Mouse (Mus musculus): ENCODE results near the gene Mcat. TPM values are rescaled to one million over a fixed set of nuclear protein-coding genes. Genes with fewer than 3 reads are reported as not detected.

The Mcat gene
- total RNA-seq, 2 experiments from 2014 or later, result 29.8 to 31.3 TPM

DNA sequence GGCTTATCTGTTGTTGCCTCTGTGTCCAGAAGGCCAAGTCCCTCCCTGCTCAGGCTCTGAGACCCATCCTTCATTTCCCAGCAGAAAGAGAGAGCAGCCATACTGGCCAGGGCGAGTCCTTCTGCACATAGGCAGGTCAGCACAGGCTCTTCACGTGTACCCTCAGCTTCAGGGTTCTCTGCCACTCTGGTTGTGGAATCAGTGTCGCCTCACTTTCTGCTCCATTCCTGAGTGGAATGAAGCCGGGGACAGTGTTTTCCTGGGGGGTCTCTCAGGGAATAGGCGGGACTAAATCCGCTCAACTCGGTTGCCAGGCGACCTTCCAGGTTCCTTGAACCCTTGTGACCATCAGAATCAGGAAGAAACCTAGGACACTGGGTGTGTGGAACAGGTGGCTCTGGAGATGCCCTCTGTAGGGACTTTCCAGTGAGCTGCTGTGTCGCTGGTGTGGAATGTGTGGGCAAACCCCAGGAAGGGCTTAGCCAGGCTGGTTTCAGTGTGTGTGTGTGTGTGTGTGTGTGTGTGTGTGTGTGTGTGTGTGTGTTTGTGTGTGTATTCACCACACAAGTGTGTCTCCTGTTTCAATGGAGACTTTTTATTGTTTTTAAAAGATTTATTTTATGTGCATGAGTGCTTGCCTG, 21.8 kb downstream of the Mcat start:
- no peak for DNase-seq (ENCODE audit: low spot score in 2 of 2)

DNA sequence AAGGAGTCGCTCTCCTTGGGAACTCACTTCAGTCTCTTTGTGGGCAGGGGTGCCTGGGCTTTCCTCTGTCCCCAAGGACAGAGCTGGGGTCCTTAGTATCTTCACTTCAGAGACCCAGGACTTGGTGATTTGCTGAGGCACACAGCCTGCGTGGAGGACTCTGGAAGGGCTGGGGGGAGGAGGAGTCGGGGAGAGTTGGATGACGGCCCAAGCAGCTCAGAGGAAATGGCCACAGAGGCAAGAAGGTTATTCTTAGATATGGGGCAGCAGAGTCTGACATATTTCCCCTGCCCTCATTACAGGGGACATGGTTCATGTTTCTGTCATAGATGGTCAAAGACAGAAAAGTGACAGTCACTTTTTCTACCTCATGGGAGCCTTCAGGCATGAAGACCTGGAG, 23.7 kb downstream of the Mcat start:
- DNase-seq (ENCODE audit: low spot score in 2 of 2), result peak in 1 of 2 experiments; percentile 37

DNA sequence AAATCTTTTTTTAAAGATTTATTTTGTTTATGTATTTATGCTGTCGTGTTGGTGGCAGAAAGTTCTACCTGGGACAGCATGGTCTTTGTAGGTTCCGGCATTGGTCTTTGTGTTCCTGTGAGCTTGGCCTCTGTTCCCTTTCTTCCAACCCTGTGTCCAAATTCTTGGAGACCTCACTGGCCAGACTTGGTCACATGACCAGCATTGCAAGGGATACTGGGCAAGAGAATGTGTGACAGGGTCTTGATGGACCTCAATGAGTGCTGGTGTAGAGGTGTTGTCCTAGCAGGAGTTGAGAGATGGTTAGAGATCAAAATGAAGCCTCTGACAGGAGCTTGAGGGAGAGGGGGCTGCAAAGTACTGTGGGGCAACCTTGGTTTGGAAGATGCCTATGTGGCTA, 24.7 kb downstream of the Mcat start:
- no peak for DNase-seq (ENCODE audit: low spot score in 2 of 2)

GRCm38 (mm10) chr15:83535890-83536231, 27.7 kb downstream of the Mcat start:
- DNase-seq (ENCODE audit: low spot score in 2 of 2), result no peak

DNA sequence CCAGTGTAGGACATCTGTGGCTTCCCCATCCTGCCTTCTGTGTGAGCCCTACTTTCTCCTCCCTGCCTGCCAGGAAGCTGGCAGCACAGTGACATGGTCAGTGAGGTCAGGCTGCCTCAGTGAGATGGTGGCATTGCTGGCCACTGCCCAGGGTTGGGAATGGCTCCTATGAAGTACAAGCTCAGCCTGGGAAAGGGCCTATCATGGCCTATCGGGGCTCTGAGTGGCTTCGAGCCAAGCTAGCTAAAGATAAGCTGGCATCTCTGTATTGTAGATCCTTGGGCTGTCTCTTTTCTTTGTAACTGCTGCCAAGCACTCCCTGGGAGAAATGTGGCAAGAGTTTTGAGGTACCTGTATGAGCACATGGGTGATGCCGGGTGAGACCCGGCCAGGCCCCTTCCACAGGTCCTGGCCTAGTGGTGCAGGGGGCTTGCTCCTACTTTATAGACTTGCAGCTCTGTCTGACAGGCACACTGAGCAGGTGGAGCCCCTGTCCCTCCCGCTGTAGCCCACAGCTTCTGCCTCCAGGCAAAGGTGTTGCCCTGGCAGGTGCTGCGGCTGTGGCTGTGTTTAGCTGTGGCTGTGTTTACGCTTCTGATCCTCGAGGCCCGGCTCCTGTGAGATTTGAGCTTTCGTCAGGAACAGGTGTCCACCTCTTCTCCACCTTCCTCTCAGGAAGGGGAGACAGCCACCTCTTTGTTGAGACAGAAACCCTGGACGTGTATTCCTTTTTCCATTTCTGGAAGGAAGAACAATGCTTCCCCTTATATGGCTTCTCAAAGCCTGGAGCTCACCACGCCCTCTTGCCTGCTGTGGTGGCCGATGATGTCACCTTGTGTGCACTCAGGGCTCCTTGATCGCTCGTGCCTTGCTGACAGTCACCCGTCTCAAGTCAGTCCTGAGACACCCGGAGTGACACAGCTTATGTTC, 28.4 kb downstream of the Mcat start:
- no peak for DNase-seq (ENCODE audit: low spot score in 2 of 2)

DNA sequence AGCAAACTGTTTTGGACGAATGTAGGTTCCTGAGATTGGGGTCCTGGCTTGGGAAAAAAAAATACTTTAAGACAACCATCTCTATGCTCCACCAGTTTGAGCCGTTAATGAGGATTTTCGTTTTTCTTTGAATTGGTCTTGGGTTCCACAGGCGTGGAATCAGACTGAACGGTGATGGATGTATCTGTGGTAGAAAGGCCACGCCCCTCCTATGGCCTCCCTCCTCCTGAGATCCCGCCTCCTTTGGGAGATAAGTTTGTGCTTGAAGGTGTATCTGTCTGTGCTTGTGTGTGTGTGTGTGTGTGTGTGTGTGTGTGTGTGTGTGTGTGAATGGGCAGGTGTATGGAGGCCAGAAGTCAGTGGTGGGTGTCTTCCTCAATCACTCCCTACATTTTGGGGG, 31.0 kb downstream of the Mcat start:
- DNase-seq (ENCODE audit: low spot score in 2 of 2), result no peak

DNA sequence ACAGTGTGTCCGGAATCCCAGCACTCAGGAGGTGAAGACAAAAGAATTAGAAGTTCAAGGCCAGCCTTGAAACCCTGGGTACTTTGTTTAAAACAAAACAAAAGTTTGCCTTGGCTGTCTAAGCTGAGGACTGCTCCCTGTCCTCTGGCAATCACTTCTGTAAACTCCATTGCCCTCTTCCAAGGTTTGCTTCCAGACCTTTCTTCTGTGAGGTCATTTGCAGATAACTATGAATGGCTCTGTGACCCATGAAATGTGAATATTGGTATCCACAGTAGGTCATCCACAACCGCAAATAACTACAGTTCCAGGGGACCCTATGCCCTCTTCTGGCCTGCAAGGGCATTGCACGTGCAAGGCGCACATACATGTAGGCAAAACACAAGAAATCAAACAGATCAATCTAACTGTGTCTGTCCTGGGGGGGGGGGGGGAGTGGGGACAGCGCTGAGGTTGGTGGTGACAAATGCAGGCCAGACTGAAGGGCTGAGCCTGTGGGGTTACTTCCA, 31.6 kb downstream of the Mcat start:
- no peak for DNase-seq (ENCODE audit: low spot score in 2 of 2)

GRCm38 (mm10) chr15:83530688-83531087, 32.9 kb downstream of the Mcat start:
- no peak for DNase-seq (ENCODE audit: low spot score in 2 of 2)

- no peak for DNase-seq (ENCODE audit: low spot score in 2 of 2)
These were observed 33.4 kb downstream of the Mcat start for GRCm38 (mm10) chr15:83530233-83530632.

GRCm38 (mm10) chr15:83529765-83530164, 33.8 kb downstream of the Mcat start:
- DNase-seq (ENCODE audit: low spot score in 2 of 2), result no peak

GRCm38 (mm10) chr15:83528892-83529291, 34.7 kb downstream of the Mcat start:
- no peak for DNase-seq (ENCODE audit: low spot score in 2 of 2)

- DNase-seq (ENCODE audit: low spot score in 2 of 2), result no peak
These were observed 35.8 kb downstream of the Mcat start for GRCm38 (mm10) chr15:83527747-83528146.

DNA sequence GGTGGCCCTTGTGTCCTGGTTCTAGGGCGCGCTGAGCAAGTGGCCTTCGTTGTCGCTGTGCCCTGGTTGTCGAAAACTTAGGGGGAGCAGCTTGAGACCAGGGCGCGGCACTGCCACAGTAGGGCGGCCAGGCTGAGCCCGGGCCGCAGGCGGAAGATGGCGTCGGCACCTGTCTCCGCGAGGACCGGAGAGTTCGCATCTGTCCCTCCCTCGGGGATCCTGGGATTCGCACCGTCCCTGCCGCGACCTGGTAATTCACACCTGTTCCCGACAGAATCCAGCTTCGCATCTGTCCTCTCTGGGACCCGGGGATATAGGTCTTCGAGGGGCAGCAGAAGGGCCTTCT, 36.5 kb downstream of the Mcat start:
- no peak for DNase-seq (ENCODE audit: low spot score in 2 of 2)

DNA sequence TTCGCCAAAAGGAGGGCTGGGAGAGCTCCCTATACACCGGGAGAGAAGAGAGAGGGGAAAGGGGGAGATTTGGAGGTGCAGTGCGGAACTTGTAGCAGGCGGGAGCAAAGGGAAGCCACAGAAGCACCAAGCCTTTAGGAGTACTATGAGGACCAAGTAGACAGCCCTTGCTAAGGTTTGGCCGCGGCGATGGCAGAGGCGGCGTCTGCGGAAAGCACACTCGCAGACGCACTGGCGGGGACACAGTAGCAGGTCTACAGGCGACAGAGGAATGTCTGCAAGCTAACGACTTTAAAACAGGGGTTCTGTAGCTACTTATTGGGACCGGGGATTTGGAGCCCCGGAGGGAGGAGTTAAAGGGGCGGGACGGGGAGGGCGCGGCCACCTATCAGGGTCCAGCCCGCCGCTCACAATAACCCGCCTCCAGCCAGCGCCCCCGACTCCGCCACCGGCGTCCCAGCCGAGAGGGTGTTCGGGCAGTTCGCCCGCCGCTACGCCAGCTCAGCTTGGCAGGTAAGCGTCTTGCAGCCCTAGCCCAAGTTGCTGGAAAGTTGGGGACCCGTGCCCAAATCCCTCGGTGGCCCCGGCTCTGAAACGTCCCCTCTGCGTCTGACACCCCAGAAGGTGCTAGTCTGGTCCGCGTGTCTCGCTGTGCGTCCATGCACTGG, 37.0 kb downstream of the Mcat start, which contains the start of gene Bik:
Gene Bik (plus strand): TSS at position 439 of the 668 bp plus-strand sequence.
- peak; percentile 41 to 42 for DNase-seq (ENCODE audit: low spot score in 2 of 2)

- DNase-seq (ENCODE audit: low spot score in 2 of 2), result no peak
These were observed 39.3 kb downstream of the Mcat start for GRCm38 (mm10) chr15:83524333-83524729.

- DNase-seq (ENCODE audit: low spot score in 2 of 2), result no peak
These were observed 39.8 kb downstream of the Mcat start for GRCm38 (mm10) chr15:83523638-83524332.

DNA sequence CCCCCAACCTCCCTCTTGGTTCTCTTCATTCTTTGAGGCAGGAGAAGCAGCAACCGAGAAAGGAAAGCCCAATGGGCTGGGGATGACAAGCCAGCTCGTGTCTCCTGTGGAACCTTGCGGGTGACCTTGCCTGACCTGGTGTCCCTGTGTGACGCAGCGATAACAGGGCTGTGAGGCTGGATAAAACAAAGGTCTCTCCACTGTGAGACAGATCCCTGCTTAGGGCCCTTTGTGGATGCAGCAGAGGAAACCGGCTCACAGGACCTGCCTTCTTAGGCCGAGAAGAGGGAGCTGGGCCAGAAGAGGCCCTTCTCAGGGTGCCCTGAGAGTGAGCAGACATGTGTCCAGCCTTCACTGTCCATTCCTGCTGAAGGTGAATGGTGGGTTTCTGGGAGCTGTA, 40.4 kb downstream of the Mcat start:
- DNase-seq (ENCODE audit: low spot score in 2 of 2), result no peak

DNA sequence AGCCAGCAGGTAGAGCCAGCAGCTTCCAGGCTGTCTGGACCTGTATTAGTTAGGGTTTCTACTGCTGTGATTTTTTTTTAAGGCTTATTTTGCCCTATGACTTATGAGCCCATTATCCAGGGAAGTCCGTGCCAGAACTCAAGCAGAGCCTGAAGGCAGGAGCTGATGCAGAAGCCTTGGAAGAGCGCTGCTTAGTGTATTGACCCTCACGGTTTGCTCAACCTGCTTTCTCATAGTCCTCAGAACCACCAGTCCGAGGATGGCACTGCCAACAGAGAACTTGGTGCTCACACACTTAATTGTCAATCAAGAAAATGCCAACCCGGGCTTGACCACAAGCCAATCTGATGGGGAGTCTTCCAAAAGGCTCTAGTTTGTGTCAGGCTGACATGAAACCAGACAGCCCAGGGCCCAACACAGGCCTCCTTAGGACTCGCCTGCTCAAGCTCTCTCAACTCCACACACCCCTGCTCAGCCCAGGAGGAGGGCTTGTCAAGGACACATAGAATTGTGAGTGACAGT, 42.7 kb downstream of the Mcat start:
- DNase-seq (ENCODE audit: low spot score in 2 of 2), result no peak

- DNase-seq (ENCODE audit: low spot score in 2 of 2), result peak in 1 of 2 experiments; percentile 56
These were observed 45.2 kb downstream of the Mcat start for GRCm38 (mm10) chr15:83518215-83519048.

- no peak for DNase-seq (ENCODE audit: low spot score in 2 of 2)
These were observed 48.6 kb downstream of the Mcat start for GRCm38 (mm10) chr15:83515018-83515417.
